Mouse (Mus musculus) MEL (cell line): ENCODE measurements around the gene Kcnip1. TPM values are rescaled to one million over a fixed set of nuclear protein-coding genes. Genes with fewer than 3 reads are reported as not detected.

Experiments used
- DNase-seq: peaks from one replicate; pipeline ENCODE4 v3.0.0; 2011; ENCODE audit warnings: low read depth, low spot score
- H3K27ac ChIP-seq: 2 replicates; pipeline ENCODE4 v1.5.1; 2012; ENCODE audit warnings: low read depth, mild to moderate bottlenecking, control low read depth, low read length, moderate library complexity; ENCODE audit not compliant: control insufficient read depth
- H3K27me3 ChIP-seq, 2 experiments: fragments of 150-350 bp in 1 of 2; sonication (generic) in 1 of 2; 2 replicates each; pipeline ENCODE4 v1.6.1; 2012; ENCODE audit warnings: low read length in 2 of 2, mild to moderate bottlenecking in 2 of 2, improper control_type of control experiment in 1 of 2, moderate library complexity in 1 of 2; ENCODE audit not compliant: insufficient read depth in 2 of 2, control insufficient read depth in 1 of 2
- H3K36me3 ChIP-seq, 2 experiments: 2 replicates each; pipeline ENCODE4 v1.6.1; 2012 to 2014; ENCODE audit warnings: low read length in 2 of 2, improper control_type of control experiment in 1 of 2, inconsistent platforms in 1 of 2, mild to moderate bottlenecking in 1 of 2; ENCODE audit not compliant: insufficient read depth in 2 of 2, control insufficient read depth in 1 of 2
- H3K4me1 ChIP-seq, 2 experiments: fragments of 150-350 bp in 1 of 2; sonication (generic) in 1 of 2; 2 replicates each; pipeline ENCODE4 v1.6.1; 2012; ENCODE audit warnings: low read length in 2 of 2, improper control_type of control experiment in 1 of 2, mild to moderate bottlenecking in 1 of 2; ENCODE audit not compliant: insufficient read depth in 2 of 2, control insufficient read depth in 1 of 2
- H3K4me3 ChIP-seq, 2 experiments: fragments of 150-350 bp in 1 of 2; sonication (generic) in 1 of 2; 2 replicates each; pipeline ENCODE4 v1.5.1; 2012; ENCODE audit warnings: low read depth in 2 of 2, low read length in 2 of 2, mild to moderate bottlenecking in 2 of 2, moderate library complexity in 2 of 2, control low read depth in 1 of 2, improper control_type of control experiment in 1 of 2; ENCODE audit not compliant: control insufficient read depth in 1 of 2, insufficient read depth in 1 of 2
- H3K79me2 ChIP-seq: 2 replicates; pipeline ENCODE4 v1.6.1; 2012; ENCODE audit warnings: mild to moderate bottlenecking, low read length, moderate library complexity; ENCODE audit not compliant: control insufficient read depth, poor library complexity, insufficient read depth
- H3K9ac ChIP-seq: 2 replicates; pipeline ENCODE4 v1.6.1; 2012; ENCODE audit warnings: low read depth, mild to moderate bottlenecking, control low read depth, low read length, moderate library complexity; ENCODE audit not compliant: control insufficient read depth, poor library complexity, severe bottlenecking
- H3K9me3 ChIP-seq: fragments of 150-350 bp; sonication (generic); replicated peaks from 2 replicates; pipeline ENCODE4 v1.6.1; 2012; ENCODE audit warnings: mild to moderate bottlenecking, low read length, improper control_type of control experiment, moderate library complexity; ENCODE audit not compliant: insufficient read depth
- BHLHE40 ChIP-seq: IDR thresholded peaks from 2 replicates; pipeline ENCODE4 v1.6.1; 2012; ENCODE audit warnings: low read depth, mild to moderate bottlenecking, inconsistent platforms, low read length, improper control_type of control experiment, borderline replicate concordance
- CHD2 ChIP-seq: IDR thresholded peaks from 2 replicates; pipeline ENCODE4 v1.6.1; 2011; ENCODE audit warnings: low read length, improper control_type of control experiment
- CTCF ChIP-seq, 3 experiments: IDR thresholded peaks in 2 of 3; conservative IDR thresholded peaks in 1 of 3; 2 replicates each; pipeline ENCODE4 v1.5.1; 2011 to 2012; ENCODE audit warnings: low read length in 3 of 3, low read depth in 2 of 3, mild to moderate bottlenecking in 2 of 3, improper control_type of control experiment in 1 of 3, inconsistent platforms in 1 of 3, mixed read lengths in 1 of 3, moderate library complexity in 1 of 3; ENCODE audit not compliant: control insufficient read depth in 1 of 3, insufficient read depth in 1 of 3, poor library complexity in 1 of 3, severe bottlenecking in 1 of 3
- E2F4 ChIP-seq: IDR thresholded peaks from 2 replicates; pipeline ENCODE4 v1.6.1; 2011; ENCODE audit warnings: low read depth, low read length, improper control_type of control experiment, borderline replicate concordance
- ELF1 ChIP-seq: IDR thresholded peaks from 2 replicates; pipeline ENCODE4 v1.6.1; 2014; ENCODE audit warnings: low read depth, mild to moderate bottlenecking, inconsistent platforms, low read length, improper control_type of control experiment, moderate library complexity
- EP300 ChIP-seq, 2 experiments: IDR thresholded peaks; 2 replicates each; pipeline ENCODE4 v1.6.1; 2011; ENCODE audit warnings: improper control_type of control experiment in 2 of 2, low read length in 2 of 2, low read depth in 1 of 2, mild to moderate bottlenecking in 1 of 2
- ETS1 ChIP-seq: IDR thresholded peaks from 2 replicates; pipeline ENCODE4 v1.6.1; 2012; ENCODE audit warnings: low read depth, mild to moderate bottlenecking, inconsistent platforms, low read length, improper control_type of control experiment, moderate library complexity
- GABPA ChIP-seq: IDR thresholded peaks from 2 replicates; pipeline ENCODE4 v1.6.1; 2012; ENCODE audit warnings: low read depth, mild to moderate bottlenecking, inconsistent platforms, low read length, improper control_type of control experiment, moderate library complexity
- GATA1 ChIP-seq: IDR thresholded peaks from 2 replicates; pipeline ENCODE4 v1.6.1; 2011; ENCODE audit warnings: low read depth, low read length, improper control_type of control experiment
- HCFC1 ChIP-seq: IDR thresholded peaks from 2 replicates; pipeline ENCODE4 v1.6.1; 2012; ENCODE audit warnings: low read depth, mild to moderate bottlenecking, inconsistent platforms, low read length, improper control_type of control experiment, moderate library complexity
- JUND ChIP-seq: IDR thresholded peaks from 2 replicates; pipeline ENCODE4 v1.6.1; 2011; ENCODE audit warnings: low read depth, mild to moderate bottlenecking, improper control_type of control experiment, low read length
- MAX ChIP-seq: IDR thresholded peaks from 2 replicates; pipeline ENCODE4 v1.6.1; 2011; ENCODE audit warnings: low read length, improper control_type of control experiment
- MAZ ChIP-seq: IDR thresholded peaks from 2 replicates; pipeline ENCODE4 v1.6.1; 2012; ENCODE audit warnings: low read depth, mild to moderate bottlenecking, inconsistent platforms, low read length, improper control_type of control experiment
- MEF2A ChIP-seq: IDR thresholded peaks from 2 replicates; pipeline ENCODE4 v1.6.1; 2014; ENCODE audit warnings: low read depth, mild to moderate bottlenecking, inconsistent platforms, low read length, improper control_type of control experiment; ENCODE audit not compliant: poor library complexity, insufficient replicate concordance, severe bottlenecking; ENCODE audit errors: extremely low read depth
- MXI1 ChIP-seq: IDR thresholded peaks from 2 replicates; pipeline ENCODE4 v1.6.1; 2011; ENCODE audit warnings: mild to moderate bottlenecking, low read depth, low read length, improper control_type of control experiment
- MYB ChIP-seq: IDR thresholded peaks from 2 replicates; pipeline ENCODE4 v1.6.1; 2011; ENCODE audit warnings: mild to moderate bottlenecking, low read depth, low read length, improper control_type of control experiment
- NELFE ChIP-seq: IDR thresholded peaks from 2 replicates; pipeline ENCODE4 v1.6.1; 2011; ENCODE audit warnings: low read depth, low read length, improper control_type of control experiment
- POLR2A ChIP-seq, 2 experiments: IDR thresholded peaks; 2 replicates each; pipeline ENCODE4 v1.6.1; 2011 to 2012; ENCODE audit warnings: low read length in 2 of 2, mild to moderate bottlenecking in 2 of 2, control low read depth in 1 of 2, improper control_type of control experiment in 1 of 2, low read depth in 1 of 2, moderate library complexity in 1 of 2; ENCODE audit not compliant: control insufficient read depth in 1 of 2, insufficient read depth in 1 of 2, poor library complexity in 1 of 2
- POLR2AphosphoS5 ChIP-seq: IDR thresholded peaks from 2 replicates; pipeline ENCODE4 v1.6.1; 2012; ENCODE audit warnings: low read depth, borderline replicate concordance, mild to moderate bottlenecking, inconsistent platforms, low read length, moderate library complexity, mixed read lengths
- RAD21 ChIP-seq: IDR thresholded peaks from 2 replicates; pipeline ENCODE4 v1.6.1; 2011; ENCODE audit warnings: mild to moderate bottlenecking, low read depth, low read length, improper control_type of control experiment
- SIN3A ChIP-seq: IDR thresholded peaks from 2 replicates; pipeline ENCODE4 v1.6.1; 2012; ENCODE audit warnings: low read length, improper control_type of control experiment, inconsistent platforms
- SMC3 ChIP-seq: IDR thresholded peaks from 2 replicates; pipeline ENCODE4 v1.6.1; 2011; ENCODE audit warnings: low read depth, low read length, improper control_type of control experiment
- TCF12 ChIP-seq: IDR thresholded peaks from 2 replicates; pipeline ENCODE4 v1.6.1; 2014; ENCODE audit warnings: low read depth, mild to moderate bottlenecking, inconsistent platforms, low read length, improper control_type of control experiment, moderate library complexity
- USF1 ChIP-seq: IDR thresholded peaks from 2 replicates; pipeline ENCODE4 v1.6.1; 2014; ENCODE audit warnings: low read depth, mild to moderate bottlenecking, inconsistent platforms, low read length, improper control_type of control experiment, moderate library complexity
- USF2 ChIP-seq, 2 experiments: IDR thresholded peaks; 2 replicates each; pipeline ENCODE4 v1.6.1; 2011 to 2012; ENCODE audit warnings: improper control_type of control experiment in 2 of 2, low read length in 2 of 2, borderline replicate concordance in 1 of 2, inconsistent platforms in 1 of 2, low read depth in 1 of 2, mild to moderate bottlenecking in 1 of 2; ENCODE audit not compliant: insufficient read depth in 1 of 2
- ZC3H11A ChIP-seq: IDR thresholded peaks from 2 replicates; pipeline ENCODE4 v1.6.1; 2012; ENCODE audit warnings: low read depth, mild to moderate bottlenecking, inconsistent platforms, low read length, improper control_type of control experiment
- ZKSCAN1 ChIP-seq: IDR thresholded peaks from 2 replicates; pipeline ENCODE4 v1.6.1; 2012; ENCODE audit warnings: low read depth, mild to moderate bottlenecking, inconsistent platforms, low read length, improper control_type of control experiment, moderate library complexity
- polyA plus RNA-seq, 2 experiments: library from polyadenylated mRNA; stranded (reverse) in 1 of 2; unstranded in 1 of 2; fragments of >175 nt in 1 of 2; fragments of >200 nt in 1 of 2; gene quantifications; 2 replicates each; pipeline versions ENCODE4 v1.2.1 to v1.2.4; 2012; ENCODE audit warnings: low replicate concordance in 2 of 2, low read depth in 1 of 2; ENCODE audit not compliant: insufficient read length in 2 of 2, insufficient read depth in 1 of 2, missing spikeins in 1 of 2
- total RNA-seq: library from RNA; depleted of rRNA; stranded (reverse); fragments of 300-350 nt; gene quantifications from 2 replicates; pipeline ENCODE4 v1.2.3, GENCODE M21; 2012

Kcnip1 gene
- total and polyA plus RNA-seq, 3 experiments: 0.04 to 0.06 TPM; not detected in 1

GRCm38 (mm10) chr11:33944067-33944785 is 48.7 kb downstream of the Kcnip1 start (continued):
- TF ChIP-seq USF2 (IDR thresholded peaks at IDR 0.05; ENCODE audit: borderline replicate concordance in 1 of 2, insufficient read depth in 1 of 2, low read depth in 1 of 2, low read length in 2 of 2) (no peak), HCFC1 (no peak), ETS1 (no peak), TCF12 (no peak), JUND (no peak), MEF2A (0 out of 2 replicates have a peak, but pooled peaks have one; percentile 15), CHD2 (no peak; the same call in 1 of the 2 replicates), USF1 (no peak), POLR2AphosphoS5 (no peak), E2F4 (no peak), NELFE (peak; percentile 30; the same call in 1 of the 2 replicates), SMC3 (peak; percentile 80), MAZ (peak; percentile 49; the same call in 1 of the 2 replicates), RAD21 (peak; percentile 48), ZC3H11A (peak; percentile 58), ELF1 (no peak), BHLHE40 (0 out of 2 replicates have a peak, but pooled peaks have one; percentile 38), GATA1 (no peak), POLR2A (IDR thresholded peaks at IDR 0.05; ENCODE audit: control insufficient read depth in 1 of 2, insufficient read depth in 1 of 2, low read depth in 1 of 2, low read length in 2 of 2, poor library complexity in 1 of 2) (peak in 1 of 2 experiments; percentile 37; a peak in 1 of 4 replicates), GABPA (no peak), CTCF (IDR thresholded peaks at IDR 0.05 in 2 of 3, conservative IDR thresholded peaks at IDR 0.05 in 1 of 3; ENCODE audit: control insufficient read depth in 1 of 3, insufficient read depth in 1 of 3, low read depth in 2 of 3, low read length in 3 of 3, poor library complexity in 1 of 3, severe bottlenecking in 1 of 3) (peak; percentile 62 to 85 (median 82)), MXI1 (peak; percentile 14; the same call in 1 of the 2 replicates)

- H3K36me3 ChIP-seq: peaks cover 0 to 51% of the 10 kb centered on the region in 2 experiments; a peak in 2 of 4 replicates
- 0 out of 2 replicates have a peak, but pooled peaks have one; percentile 28 for TF ChIP-seq SIN3A
- no peak for TF ChIP-seq ZKSCAN1
- TF ChIP-seq GATA1: peak; percentile 49
- TF ChIP-seq ETS1: 0 out of 2 replicates have a peak, but pooled peaks have one; percentile 20
- peak; percentile 50 to 55; a peak in 3 of 4 replicates for TF ChIP-seq EP300 (IDR thresholded peaks at IDR 0.05; ENCODE audit: low read depth in 1 of 2, low read length in 2 of 2)
- 0 out of 2 replicates have a peak, but pooled peaks have one; percentile 28 for TF ChIP-seq MAX
- no peak for TF ChIP-seq MYB
- TF ChIP-seq, all 39 proteins: peak for 5
- Histone ChIP-seq H3K9ac (no peak overlapping the region), H3K27me3 (no peaks in the 10 kb centered on the region), H3K9me3 (no peaks in the 10 kb centered on the region), H3K4me1 (peaks cover 23 to 58% of the 10 kb centered on the region in 2 experiments), H3K79me2 (no peaks in the 10 kb centered on the region), H3K27ac (no peak overlapping the region), H3K4me3 (no peak overlapping the region)
- no peak for DNase-seq
Observed at GRCm38 (mm10) chr11:33943565-33943964, 49.4 kb downstream of the Kcnip1 start.
